Mouse (Mus musculus) bone marrow macrophage, adult 2 months (primary cell): ENCODE data around the gene Ilf3.

ENCODE experiments used
- CTCF ChIP-seq: IDR thresholded peaks from 2 replicates; pipeline ENCODE4 v1.5.1; 2012; ENCODE audit warnings: low read depth, mild to moderate bottlenecking, low read length, moderate library complexity
- POLR2A ChIP-seq: IDR thresholded peaks from 2 replicates; pipeline ENCODE4 v1.6.1; 2012; ENCODE audit warnings: mild to moderate bottlenecking, low read depth, low read length, borderline replicate concordance

- TF ChIP-seq CTCF (peak; percentile 67), POLR2A (no peak)
Observed at GRCm38 (mm10) chr9:21409592-21410317, 42.1 kb downstream of the Ilf3 start.
